In the genomic region with DNA sequence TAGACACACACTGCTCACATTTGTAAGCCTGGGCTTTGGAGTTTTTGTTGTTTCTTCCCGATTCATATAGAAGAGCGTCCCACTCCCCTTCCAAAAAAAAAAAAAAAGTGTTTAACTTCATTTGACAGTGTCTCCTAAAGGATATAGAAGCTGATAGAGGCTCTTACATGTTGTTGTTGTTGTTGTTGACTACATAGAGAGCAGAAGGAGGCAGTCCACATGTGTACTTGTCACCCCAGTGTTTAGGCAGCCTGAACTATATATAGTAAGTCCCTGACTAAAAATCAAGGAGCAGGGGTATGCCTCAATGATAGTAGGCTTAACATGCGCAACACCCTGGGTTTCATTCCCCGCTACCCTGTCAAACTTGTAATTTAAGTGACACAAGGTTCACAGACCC, we compare ENCODE assay signal across 15 mouse cellular contexts. TPM values are rescaled to one million over a fixed set of nuclear protein-coding genes. Genes with fewer than 3 reads are reported as not detected.
A peak's percentile ranks its signal among the peaks of the same experiment; 100 is the strongest.
DNase-seq lines count a peak whose midpoint lies in the region; ATAC-seq lines count a peak whose summit lies in the region.
"Had no signal": no experiment of that assay in that cellular context is flagged by ENCODE, and none has a peak within 500 bp of the region (broad histone marks: within the 10 kb centered on the region; RNA-seq: fewer than 3 reads in every experiment).

No protein-coding gene starts in this region.

- peaks cover 20% of the 10 kb centered on the region for H3K4me1 ChIP-seq in heart, embryonic 11.5 days (ENCODE audit: control insufficient read depth, insufficient read depth, low read length)
- peaks cover 10% of the 10 kb centered on the region for H3K4me1 ChIP-seq in kidney, embryonic 14.5 days (ENCODE audit: control insufficient read depth, insufficient read depth, low read length)
- H3K4me1 ChIP-seq in neural tube, embryonic 13.5 days (replicated peaks), result peaks cover 44% of the 10 kb centered on the region
- H3K4me1 ChIP-seq in stomach, embryonic 16.5 days (ENCODE audit: control insufficient read depth, insufficient read depth, low read length), result peaks cover 24% of the 10 kb centered on the region

- no peak overlapping the region for H3K4me3 ChIP-seq in heart, embryonic 11.5 days (ENCODE audit: low read depth, low read length)
- no peak overlapping the region for H3K4me3 ChIP-seq in kidney, embryonic 14.5 days (ENCODE audit: low read length)
- H3K4me3 ChIP-seq in neural tube, embryonic 13.5 days, result no peak overlapping the region
- H3K4me3 ChIP-seq in stomach, embryonic 16.5 days (replicated peaks; ENCODE audit: low read length), result no peak overlapping the region
- H3K4me3 ChIP-seq: hindbrain, embryonic 10.5 days had no signal

- peak overlapping the region; percentile 60; the same call in 1 of the 2 replicates for H3K9ac ChIP-seq in heart, embryonic 11.5 days (ENCODE audit: low read depth, low read length)
- H3K9ac ChIP-seq in kidney, embryonic 14.5 days (ENCODE audit: low read depth, low read length), result no peak overlapping the region
- H3K9ac ChIP-seq in neural tube, embryonic 13.5 days, result no peak overlapping the region
- no peak overlapping the region for H3K9ac ChIP-seq in stomach, embryonic 16.5 days (ENCODE audit: low read length)

- H3K36me3 ChIP-seq in heart, embryonic 11.5 days (ENCODE audit: control insufficient read depth, insufficient read depth, low read length), result no peaks in the 10 kb centered on the region
- no peaks in the 10 kb centered on the region for H3K36me3 ChIP-seq in kidney, embryonic 14.5 days (ENCODE audit: control insufficient read depth, insufficient read depth, low read length)
- no peaks in the 10 kb centered on the region for H3K36me3 ChIP-seq in neural tube, embryonic 13.5 days
- no peaks in the 10 kb centered on the region for H3K36me3 ChIP-seq in stomach, embryonic 16.5 days (ENCODE audit: control insufficient read depth, insufficient read depth, low read length)
- H3K36me3 ChIP-seq: hindbrain, embryonic 10.5 days had no signal

- H3K4me2 ChIP-seq in heart, embryonic 11.5 days, result peak overlapping the region; percentile 81
- H3K4me2 ChIP-seq in kidney, embryonic 14.5 days (replicated peaks; ENCODE audit: low read depth, low read length), result peak overlapping the region; percentile 17; the same call in 1 of the 2 replicates
- H3K4me2 ChIP-seq in neural tube, embryonic 13.5 days, result peak overlapping the region; percentile 78; the same call in 1 of the 2 replicates
- H3K4me2 ChIP-seq in stomach, embryonic 16.5 days (ENCODE audit: low read depth, low read length), result peak overlapping the region; percentile 29; the same call in 1 of the 2 replicates

- no peaks in the 10 kb centered on the region for H3K9me3 ChIP-seq in heart, embryonic 11.5 days (replicated peaks; ENCODE audit: control insufficient read depth, low read length)
- H3K9me3 ChIP-seq in kidney, embryonic 14.5 days (ENCODE audit: control insufficient read depth, low read length), result no peaks in the 10 kb centered on the region
- no peaks in the 10 kb centered on the region for H3K9me3 ChIP-seq in neural tube, embryonic 13.5 days
- H3K9me3 ChIP-seq in stomach, embryonic 16.5 days (replicated peaks; ENCODE audit: control insufficient read depth, low read length), result no peaks in the 10 kb centered on the region
- H3K9me3 ChIP-seq: hindbrain, embryonic 10.5 days had no signal

- no peak for ATAC-seq in heart, embryonic 11.5 days (replicated peaks; ENCODE audit: insufficient number of reproducible peaks, low FRiP score, low TSS enrichment)
- ATAC-seq in kidney, embryonic 14.5 days (ENCODE audit: low FRiP score, low TSS enrichment), result no peak
- no peak for ATAC-seq in neural tube, embryonic 13.5 days (ENCODE audit: low read depth)
- ATAC-seq in stomach, embryonic 16.5 days (ENCODE audit: insufficient read depth, low FRiP score), result no peak
- ATAC-seq: forebrain, embryonic 14.5 days had no signal

- intact Hi-C loops in heart, postnatal 10 days (cut with DNase I), result loop anchor here (5.0 kb wide), 1 partner anchor 56 kb away; no protein-coding TSS in a partner anchor

- WGBS in heart, embryonic 11.5 days (ENCODE audit: insufficient replicate concordance), result 30% methylated on average over 4 of the region's 4 CpGs
- WGBS in kidney, embryonic 14.5 days, result 51% methylated on average over 4 of the region's 4 CpGs
- 42% methylated on average over 4 of the region's 4 CpGs for WGBS in neural tube, embryonic 13.5 days
- 59% methylated on average over 4 of the region's 4 CpGs for WGBS in stomach, embryonic 16.5 days

- peak overlapping the region; percentile 55; the same call in 1 of the 2 replicates for H3K27ac ChIP-seq in heart, embryonic 11.5 days (ENCODE audit: low read depth, low read length)
- no peak overlapping the region for H3K27ac ChIP-seq in kidney, embryonic 14.5 days (ENCODE audit: low read depth, low read length)
- H3K27ac ChIP-seq in neural tube, embryonic 13.5 days (replicated peaks), result no peak overlapping the region
- H3K27ac ChIP-seq in stomach, embryonic 16.5 days (ENCODE audit: low read length), result no peak overlapping the region; the same call in 1 of the 2 replicates

- DNase-seq in heart, postnatal 10 days, result no peak
- no peak for DNase-seq in kidney, adult 8-10 months
- no peak for DNase-seq in neural tube, embryonic 10.5 days (ENCODE audit: extremely low spot score, low spot score)
- no peak for DNase-seq in Muller cell, postnatal 12 days (ENCODE audit: inconsistent ontology term)
- DNase-seq: cerebellum, adult 11 months; cerebellum, postnatal 36 days; left cerebral cortex, postnatal 4 days; right cerebral cortex, postnatal 4 days; thymus, adult 2 months had no signal

- H3K27me3 ChIP-seq in heart, embryonic 11.5 days (ENCODE audit: control insufficient read depth, insufficient read depth, low read length), result no peaks in the 10 kb centered on the region
- H3K27me3 ChIP-seq in kidney, embryonic 14.5 days (ENCODE audit: control insufficient read depth, insufficient read depth, low read length), result no peaks in the 10 kb centered on the region
- H3K27me3 ChIP-seq in neural tube, embryonic 13.5 days, result no peaks in the 10 kb centered on the region
- no peaks in the 10 kb centered on the region for H3K27me3 ChIP-seq in stomach, embryonic 16.5 days (ENCODE audit: control insufficient read depth, insufficient read depth, low read length)

RNA-seq across cellular contexts. Expression of gene Frs2, which starts 3.3 kb away (rescaled TPM):
- 27.1 and 30.4 TPM in 2 replicates for polyA plus RNA-seq in heart, embryonic 11.5 days (2014; fragmentation: Nextera tagmentation; extraction: Ambion mirVana)
- 10 to 100 TPM; 22.7 to 22.8 TPM for total RNA-seq in heart, postnatal 10 days (2021)
- polyA plus RNA-seq in kidney, embryonic 14.5 days (2014; fragmentation: Nextera tagmentation; extraction: Ambion mirVana), result 25.4 and 28.0 TPM in 2 replicates
- 20.9 and 27.1 TPM in 2 replicates for polyA plus RNA-seq in neural tube, embryonic 13.5 days (2015; fragmentation: Nextera tagmentation; extraction: Ambion mirVana)
- polyA plus RNA-seq in stomach, embryonic 16.5 days (2015; fragmentation: Nextera tagmentation; extraction: Ambion mirVana), result 18.7 and 20.8 TPM in 2 replicates

Comparison
In these comparisons a context has a peak if more than half of its experiments do, and no peak if none do; other contexts are left out.
1. H3K4me2 ChIP-seq: peak in every context shown above with its lines; median percentile 81 in heart, embryonic 11.5 days; 78 in neural tube, embryonic 13.5 days; 29 in stomach, embryonic 16.5 days; 17 in kidney, embryonic 14.5 days.